Mouse (Mus musculus): Measurements from ENCODE around the gene Hoxb7. TPM values are rescaled to one million over a fixed set of nuclear protein-coding genes. Genes with fewer than 3 reads are reported as not detected.

The Hoxb7 gene
- polyA plus RNA-seq, 2 experiments: 2.7 to 4.4 TPM

GRCm38 (mm10) chr11:96296997-96297396 lies 10.6 kb downstream of the Hoxb7 start:
- TF ChIP-seq POLR2A (IDR thresholded peaks at IDR 0.05; ENCODE audit: borderline replicate concordance, extremely low read depth, insufficient read depth, insufficient read length): no peak
- Histone ChIP-seq H3K27ac (replicated peaks; ENCODE audit: low read depth, low read length) (no peak overlapping the region), H3K4me3 (replicated peaks; ENCODE audit: low read length) (no peak overlapping the region), H3K9me3 (ENCODE audit: control insufficient read depth, low read length) (no peaks in the 10 kb centered on the region), H3K4me1 (ENCODE audit: control insufficient read depth, insufficient read depth, low read length) (no peaks in the 10 kb centered on the region), H3K4me2 (replicated peaks; ENCODE audit: low read depth, low read length, severe bottlenecking) (no peak overlapping the region), H3K27me3 (ENCODE audit: control insufficient read depth, insufficient read depth, low read length) (peaks cover 100% of the 10 kb centered on the region), H3K36me3 (ENCODE audit: control insufficient read depth, insufficient read depth, low read length) (no peaks in the 10 kb centered on the region), H3K9ac (ENCODE audit: low read depth, low read length, severe bottlenecking) (no peak overlapping the region)
- no peak for DNase-seq (ENCODE audit: low spot score)
- ATAC-seq (ENCODE audit: low FRiP score, low read depth): no peak
- 8% methylated on average over 2 of the region's 2 CpGs for WGBS

- Histone ChIP-seq H3K9ac (ENCODE audit: low read depth, low read length, severe bottlenecking) (no peak overlapping the region), H3K36me3 (ENCODE audit: control insufficient read depth, insufficient read depth, low read length) (no peaks in the 10 kb centered on the region), H3K4me1 (ENCODE audit: control insufficient read depth, insufficient read depth, low read length) (no peaks in the 10 kb centered on the region), H3K27ac (replicated peaks; ENCODE audit: low read depth, low read length) (no peak overlapping the region), H3K9me3 (ENCODE audit: control insufficient read depth, low read length) (no peaks in the 10 kb centered on the region), H3K27me3 (ENCODE audit: control insufficient read depth, insufficient read depth, low read length) (peaks cover 100% of the 10 kb centered on the region), H3K4me3 (replicated peaks; ENCODE audit: low read length) (no peak overlapping the region), H3K4me2 (replicated peaks; ENCODE audit: low read depth, low read length, severe bottlenecking) (no peak overlapping the region)
- WGBS: 11% methylated on average over 3 of the region's 3 CpGs
- TF ChIP-seq POLR2A (IDR thresholded peaks at IDR 0.05; ENCODE audit: borderline replicate concordance, extremely low read depth, insufficient read depth, insufficient read length): no peak
- no peak for DNase-seq (ENCODE audit: low spot score)
- ATAC-seq (ENCODE audit: low FRiP score, low read depth): no peak
These were observed 11.0 kb downstream of the Hoxb7 start for GRCm38 (mm10) chr11:96297428-96297827.

- no peak for TF ChIP-seq POLR2A (IDR thresholded peaks at IDR 0.05; ENCODE audit: borderline replicate concordance, extremely low read depth, insufficient read depth, insufficient read length)
- WGBS: 7% methylated on average over 11 of the region's 11 CpGs
- DNase-seq (ENCODE audit: low spot score): no peak
- H3K27me3 ChIP-seq (ENCODE audit: control insufficient read depth, insufficient read depth, low read length): peaks cover 100% of the 10 kb centered on the region
- no peaks in the 10 kb centered on the region for H3K36me3 ChIP-seq (ENCODE audit: control insufficient read depth, insufficient read depth, low read length)
- no peak overlapping the region for H3K9ac ChIP-seq (ENCODE audit: low read depth, low read length, severe bottlenecking)
- no peak overlapping the region for H3K27ac ChIP-seq (replicated peaks; ENCODE audit: low read depth, low read length)
- no peak for ATAC-seq (ENCODE audit: low FRiP score, low read depth)
- H3K9me3 ChIP-seq (ENCODE audit: control insufficient read depth, low read length): no peaks in the 10 kb centered on the region
- H3K4me1 ChIP-seq (ENCODE audit: control insufficient read depth, insufficient read depth, low read length): no peaks in the 10 kb centered on the region
- H3K4me3 ChIP-seq (replicated peaks; ENCODE audit: low read length): no peak overlapping the region
- H3K4me2 ChIP-seq (replicated peaks; ENCODE audit: low read depth, low read length, severe bottlenecking): no peak overlapping the region
These were observed 11.7 kb downstream of the Hoxb7 start for GRCm38 (mm10) chr11:96297968-96298635.

DNA sequence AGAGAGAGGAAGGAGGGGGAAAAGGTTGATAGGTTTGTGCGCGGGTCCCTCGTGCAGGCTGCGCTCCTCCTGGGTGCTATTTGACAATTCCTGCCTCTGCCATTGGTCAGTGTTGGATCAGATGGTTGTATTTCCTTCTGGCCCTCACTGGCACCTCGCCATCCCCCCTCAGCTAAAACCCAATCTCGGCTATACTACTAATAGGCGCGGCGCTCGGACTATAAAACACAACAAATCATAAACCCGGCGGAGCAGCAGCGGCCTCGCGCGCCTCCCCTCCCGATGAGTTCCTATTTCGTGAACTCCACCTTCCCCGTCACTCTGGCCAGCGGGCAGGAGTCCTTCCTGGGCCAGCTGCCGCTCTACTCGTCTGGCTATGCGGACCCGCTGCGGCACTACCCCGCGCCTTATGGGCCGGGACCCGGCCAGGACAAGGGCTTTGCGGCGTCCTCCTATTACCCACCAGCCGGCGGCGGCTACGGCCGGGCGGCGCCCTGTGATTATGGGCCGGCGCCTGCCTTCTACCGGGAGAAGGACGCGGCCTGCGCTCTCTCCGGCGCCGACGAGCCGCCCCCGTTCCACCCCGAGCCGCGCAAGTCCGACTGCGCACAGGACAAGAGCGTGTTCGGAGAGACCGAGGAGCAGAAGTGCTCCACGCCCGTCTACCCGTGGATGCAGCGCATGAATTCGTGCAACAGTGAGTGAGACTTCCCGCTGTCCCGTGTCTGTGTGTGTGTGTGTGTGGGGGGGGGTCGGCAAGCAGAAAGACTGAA lies 12.7 kb downstream of the Hoxb7 start:
- H3K4me2 ChIP-seq (replicated peaks; ENCODE audit: low read depth, low read length, severe bottlenecking): peak overlapping the region; percentile 40
- no peak overlapping the region; the same call in 1 of the 2 replicates for H3K9ac ChIP-seq (ENCODE audit: low read depth, low read length, severe bottlenecking)
- H3K36me3 ChIP-seq (ENCODE audit: control insufficient read depth, insufficient read depth, low read length): no peaks in the 10 kb centered on the region
- peaks cover 100% of the 10 kb centered on the region for H3K27me3 ChIP-seq (ENCODE audit: control insufficient read depth, insufficient read depth, low read length)
- DNase-seq (ENCODE audit: low spot score): no peak
- under 1% methylated on average over 64 of the region's 66 CpGs for WGBS
- TF ChIP-seq POLR2A (IDR thresholded peaks at IDR 0.05; ENCODE audit: borderline replicate concordance, extremely low read depth, insufficient read depth, insufficient read length): no peak
- no peak overlapping the region for H3K27ac ChIP-seq (replicated peaks; ENCODE audit: low read depth, low read length)
- H3K4me3 ChIP-seq (replicated peaks; ENCODE audit: low read length): peak overlapping the region; percentile 25
- 0 out of 2 replicates have a peak, but pooled peaks cover 3% of the 10 kb centered on the region for H3K4me1 ChIP-seq (ENCODE audit: control insufficient read depth, insufficient read depth, low read length)
- H3K9me3 ChIP-seq (ENCODE audit: control insufficient read depth, low read length): no peaks in the 10 kb centered on the region
- ATAC-seq (ENCODE audit: low FRiP score, low read depth): no peak

GRCm38 (mm10) chr11:96299781-96300180 lies 13.4 kb downstream of the Hoxb7 start:
- Histone ChIP-seq H3K9ac (ENCODE audit: low read depth, low read length, severe bottlenecking) (no peak overlapping the region), H3K9me3 (ENCODE audit: control insufficient read depth, low read length) (no peaks in the 10 kb centered on the region), H3K36me3 (ENCODE audit: control insufficient read depth, insufficient read depth, low read length) (no peaks in the 10 kb centered on the region), H3K4me2 (replicated peaks; ENCODE audit: low read depth, low read length, severe bottlenecking) (no peak overlapping the region; the same call in 1 of the 2 replicates), H3K27me3 (ENCODE audit: control insufficient read depth, insufficient read depth, low read length) (peaks cover 100% of the 10 kb centered on the region), H3K4me3 (replicated peaks; ENCODE audit: low read length) (peak overlapping the region; percentile 25; the same call in 1 of the 2 replicates), H3K27ac (replicated peaks; ENCODE audit: low read depth, low read length) (no peak overlapping the region), H3K4me1 (ENCODE audit: control insufficient read depth, insufficient read depth, low read length) (0 out of 2 replicates have a peak, but pooled peaks cover 3% of the 10 kb centered on the region)
- whole genome bisulfite sequencing: 2% methylated on average over 9 of the region's 9 CpGs
- TF ChIP-seq POLR2A (IDR thresholded peaks at IDR 0.05; ENCODE audit: borderline replicate concordance, extremely low read depth, insufficient read depth, insufficient read length): no peak
- no peak for ATAC-seq (ENCODE audit: low FRiP score, low read depth)
- no peak for DNase-seq (ENCODE audit: low spot score)
